Mouse (Mus musculus) brain, embryonic 14.5 days (tissue): Measurements from ENCODE around the gene Cdhr3.

Experiments
- CTCF ChIP-seq: fragments of 200-500 bp; IDR thresholded peaks from 2 replicates; pipeline ENCODE4 v1.5.1; 2012; ENCODE audit warnings: inconsistent platforms, mild to moderate bottlenecking, moderate library complexity, borderline replicate concordance; ENCODE audit not compliant: insufficient read depth, insufficient read length; ENCODE audit errors: extremely low read depth
- POLR2A ChIP-seq: fragments of 200-500 bp; IDR thresholded peaks from 2 replicates; pipeline ENCODE4 v1.6.1; 2012; ENCODE audit warnings: mild to moderate bottlenecking, inconsistent platforms, borderline replicate concordance; ENCODE audit not compliant: poor library complexity, insufficient read depth, insufficient read length, severe bottlenecking; ENCODE audit errors: extremely low read depth

- TF ChIP-seq POLR2A (no peak), CTCF (no peak)
These were observed 36.7 kb upstream of the Cdhr3 start for GRCm38 (mm10) chr12:33129410-33129809.
